ENCODE assay signal across 9 mouse cellular contexts in the genomic region with DNA sequence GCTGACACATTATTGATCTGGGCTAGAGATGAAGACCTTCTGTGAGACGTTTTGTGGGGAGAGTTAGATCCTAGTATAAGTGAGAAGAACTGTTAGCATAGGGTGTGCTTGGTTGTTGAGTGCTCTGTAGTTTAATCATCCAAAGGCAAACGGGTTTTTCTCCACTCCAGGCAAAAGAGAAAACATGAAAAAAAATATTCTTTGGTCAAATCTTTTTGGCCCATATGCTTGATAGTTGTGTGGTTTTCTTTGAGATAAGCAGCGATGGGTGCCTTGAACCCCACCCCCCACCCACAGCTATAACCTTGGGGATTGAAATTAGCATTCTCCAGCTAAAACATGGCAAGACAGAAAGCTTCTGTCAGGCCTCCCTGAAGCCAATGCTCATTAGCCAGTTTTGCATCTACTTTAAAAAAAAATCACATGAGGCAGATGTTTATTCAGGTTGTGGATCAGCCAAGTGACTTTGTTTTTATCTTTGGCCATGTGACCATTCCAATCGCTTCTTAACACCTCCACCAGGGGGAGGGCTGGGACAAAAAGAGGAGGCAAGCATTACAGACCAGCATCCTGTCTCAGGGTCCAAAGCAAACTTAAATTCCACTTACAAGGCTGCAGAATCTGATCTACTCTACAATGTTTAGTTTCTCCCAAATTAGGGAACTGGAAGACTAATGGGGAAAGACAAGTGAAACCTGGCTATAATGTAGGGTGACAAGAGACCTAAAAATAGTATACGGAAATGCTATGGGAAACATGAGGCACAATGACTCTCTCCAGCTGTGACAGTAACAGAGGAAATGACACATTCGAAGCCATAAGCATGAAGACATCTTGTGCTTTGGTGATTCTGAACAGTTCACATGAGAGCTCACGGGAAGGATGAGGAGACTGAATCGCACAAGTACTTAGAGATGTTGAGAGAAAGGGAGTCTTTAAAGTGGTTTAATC. TPM values are rescaled to one million over a fixed set of nuclear protein-coding genes. Genes with fewer than 3 reads are reported as not detected.
DNase-seq lines count a peak whose midpoint lies in the region; ATAC-seq lines count a peak whose summit lies in the region.
"Had no signal": no experiment of that assay in that cellular context is flagged by ENCODE, and none has a peak within 500 bp of the region (broad histone marks: within the 10 kb centered on the region; RNA-seq: fewer than 3 reads in every experiment).

No protein-coding gene starts in this region.

- no peak overlapping the region for H3K4me3 ChIP-seq in hindbrain, embryonic 13.5 days

- H3K9ac ChIP-seq in hindbrain, embryonic 13.5 days, result no peak overlapping the region

- DNase-seq in left cerebral cortex, postnatal 4 days, result peak; percentile 2
- no peak for DNase-seq in left cerebral cortex, adult 18-20 months (ENCODE audit: low spot score in 2 of 2)
- DNase-seq in NIH3T3 (ENCODE audit: low read depth) (peak; percentile 56), liver (peak; percentile 53)
- DNase-seq in c-Kit-positive CD71-positive TER-119-positive erythroid progenitor cells, embryonic 14.5 days (ENCODE audit: low spot score), result peak; percentile 58
- peak; percentile 8 for DNase-seq in retina, postnatal 1 day

- no peaks in the 10 kb centered on the region for H3K4me1 ChIP-seq in hindbrain, embryonic 13.5 days (replicated peaks)

- WGBS in hindbrain, embryonic 13.5 days, result 71% methylated on average over 8 of the region's 8 CpGs

- no peaks in the 10 kb centered on the region for H3K27me3 ChIP-seq in hindbrain, embryonic 13.5 days

- intact Hi-C loops in left cerebral cortex, postnatal 4 days (cut with DNase I), result no loop called here

- no peaks in the 10 kb centered on the region for H3K9me3 ChIP-seq in hindbrain, embryonic 13.5 days

- no peak for ATAC-seq in hindbrain, embryonic 13.5 days (ENCODE audit: low FRiP score)

- no peak overlapping the region for H3K27ac ChIP-seq in hindbrain, embryonic 13.5 days

- H3K36me3 ChIP-seq in hindbrain, embryonic 13.5 days, result no peaks in the 10 kb centered on the region

- H3K4me2 ChIP-seq in hindbrain, embryonic 13.5 days, result no peak overlapping the region

RNA-seq across cellular contexts. Expression of a gene that starts 18.6 kb away (rescaled TPM):
- total RNA-seq in left cerebral cortex, postnatal 4 days (2021), result not detected
- not detected for total RNA-seq in left cerebral cortex, adult 18-20 months (2021)
- polyA plus RNA-seq in hindbrain, embryonic 13.5 days (2015; fragmentation: Nextera tagmentation; extraction: Ambion mirVana), result not detected in 2 replicates
- polyA plus RNA-seq: gonadal fat pad, adult 2 months; neural tube, embryonic 11.5 days had no signal

Comparison
In these comparisons a context has a peak if more than half of its experiments do, and no peak if none do; other contexts are left out.
1. DNase-seq: peak in left cerebral cortex, postnatal 4 days (single experiment), NIH3T3 (single experiment), c-Kit-positive CD71-positive TER-119-positive erythroid progenitor cells, embryonic 14.5 days (single experiment), liver (single experiment) and retina, postnatal 1 day (single experiment); none in left cerebral cortex, adult 18-20 months (0 of 2).